Mouse (Mus musculus): ENCODE measurements around the gene D430042O09Rik. TPM values are rescaled to one million over a fixed set of nuclear protein-coding genes. Genes with fewer than 3 reads are reported as not detected.
A peak's percentile ranks its signal among the peaks of the same experiment; 100 is the strongest.
"Not testable (repeated sequence)": the region's sequence is repeated elsewhere in the genome, so short reads cannot be mapped to it uniquely, and the experiment has no call there.

D430042O09Rik gene
- polyA plus RNA-seq (2015; fragmentation: Nextera tagmentation; extraction: Ambion mirVana), result 7.8 and 7.9 TPM in 2 replicates

- Histone ChIP-seq H3K27me3 (no peaks in the 10 kb centered on the region), H3K36me3 (peaks cover 15% of the 10 kb centered on the region), H3K4me1 (peaks cover 42% of the 10 kb centered on the region), H3K9ac (replicated peaks) (peak within 1 kb of the TSS; percentile 88), H3K9me3 (no peaks in the 10 kb centered on the region), H3K27ac (replicated peaks) (peak within 1 kb of the TSS; percentile 85), H3K4me3 (peak within 1 kb of the TSS; percentile 87), H3K4me2 (replicated peaks) (peak within 1 kb of the TSS; percentile 57)
- ATAC-seq (replicated peaks), result peak; percentile 99
- WGBS, result under 1% methylated on average over 45 of the region's 45 CpGs
These were observed at the start of gene D430042O09Rik, which contains the start of gene Gtf3c1 for GRCm38 (mm10) chr7:125707593-125708022. Gene D430042O09Rik, plus strand, starts transcription at chr7:125707888. Gene Gtf3c1, minus strand, starts transcription at chr7:125707780.

- no peaks in the 10 kb centered on the region for H3K9me3 ChIP-seq
- no peak overlapping the region for H3K4me3 ChIP-seq
- H3K27ac ChIP-seq (replicated peaks), result no peak overlapping the region
- no peaks in the 10 kb centered on the region for H3K27me3 ChIP-seq
- WGBS, result 82% methylated on average over 3 of the region's 3 CpGs
- peaks cover 90% of the 10 kb centered on the region for H3K36me3 ChIP-seq
- no peak overlapping the region for H3K9ac ChIP-seq (replicated peaks)
- no peak for ATAC-seq (replicated peaks)
- no peak overlapping the region for H3K4me2 ChIP-seq (replicated peaks)
- H3K4me1 ChIP-seq, result no peaks in the 10 kb centered on the region
These were observed 44.0 kb upstream of the D430042O09Rik start for GRCm38 (mm10) chr7:125663654-125664053.

- ATAC-seq (replicated peaks), result no peak
- H3K4me2 ChIP-seq (replicated peaks), result no peak overlapping the region
- 92% methylated on average over 6 of the region's 6 CpGs for WGBS
- no peaks in the 10 kb centered on the region for H3K27me3 ChIP-seq
- no peak overlapping the region for H3K27ac ChIP-seq (replicated peaks)
- H3K4me1 ChIP-seq, result no peaks in the 10 kb centered on the region
- peaks cover 96% of the 10 kb centered on the region for H3K36me3 ChIP-seq
- no peak overlapping the region for H3K4me3 ChIP-seq
- H3K9ac ChIP-seq (replicated peaks), result no peak overlapping the region
- no peaks in the 10 kb centered on the region for H3K9me3 ChIP-seq
These were observed 36.8 kb upstream of the D430042O09Rik start for GRCm38 (mm10) chr7:125670865-125671264.

GRCm38 (mm10) chr7:125671396-125671795 is 36.3 kb upstream of the D430042O09Rik start:
- no peak overlapping the region for H3K4me3 ChIP-seq
- no peaks in the 10 kb centered on the region for H3K9me3 ChIP-seq
- WGBS, result 93% methylated on average over 8 of the region's 8 CpGs
- peaks cover 96% of the 10 kb centered on the region for H3K36me3 ChIP-seq
- H3K4me2 ChIP-seq (replicated peaks), result no peak overlapping the region
- H3K27me3 ChIP-seq, result no peaks in the 10 kb centered on the region
- ATAC-seq (replicated peaks), result no peak
- no peak overlapping the region for H3K27ac ChIP-seq (replicated peaks)
- no peaks in the 10 kb centered on the region for H3K4me1 ChIP-seq
- H3K9ac ChIP-seq (replicated peaks), result no peak overlapping the region

- H3K36me3 ChIP-seq, result peaks cover 97% of the 10 kb centered on the region
- no peaks in the 10 kb centered on the region for H3K27me3 ChIP-seq
- ATAC-seq (replicated peaks), result no peak
- H3K4me3 ChIP-seq, result no peak overlapping the region
- H3K4me2 ChIP-seq (replicated peaks), result no peak overlapping the region
- no peak overlapping the region for H3K9ac ChIP-seq (replicated peaks)
- no peaks in the 10 kb centered on the region for H3K4me1 ChIP-seq
- H3K9me3 ChIP-seq, result no peaks in the 10 kb centered on the region
- H3K27ac ChIP-seq (replicated peaks), result no peak overlapping the region
- 89% methylated on average over 2 of the region's 2 CpGs for WGBS
These were observed 32.8 kb upstream of the D430042O09Rik start for GRCm38 (mm10) chr7:125674916-125675315.

- Histone ChIP-seq H3K27me3 (no peaks in the 10 kb centered on the region), H3K9ac (replicated peaks) (no peak overlapping the region), H3K4me2 (replicated peaks) (no peak overlapping the region), H3K27ac (replicated peaks) (no peak overlapping the region), H3K9me3 (no peaks in the 10 kb centered on the region), H3K4me1 (no peaks in the 10 kb centered on the region), H3K36me3 (peaks cover 75% of the 10 kb centered on the region), H3K4me3 (no peak overlapping the region)
- ATAC-seq (replicated peaks), result no peak
- WGBS, result 70% methylated on average over 8 of the region's 8 CpGs
These were observed 28.9 kb upstream of the D430042O09Rik start for GRCm38 (mm10) chr7:125678756-125679155.

- H3K27me3 ChIP-seq, result no peaks in the 10 kb centered on the region
- no peaks in the 10 kb centered on the region for H3K9me3 ChIP-seq
- peaks cover 72% of the 10 kb centered on the region for H3K36me3 ChIP-seq
- H3K4me1 ChIP-seq, result no peaks in the 10 kb centered on the region
- H3K4me3 ChIP-seq, result no peak overlapping the region
- no peak overlapping the region for H3K27ac ChIP-seq (replicated peaks)
- ATAC-seq (replicated peaks), result no peak
- no peak overlapping the region for H3K9ac ChIP-seq (replicated peaks)
- 73% methylated on average over 9 of the region's 9 CpGs for WGBS
- H3K4me2 ChIP-seq (replicated peaks), result no peak overlapping the region
These were observed 27.8 kb upstream of the D430042O09Rik start for GRCm38 (mm10) chr7:125679936-125680335.

GRCm38 (mm10) chr7:125690516-125690915 is 17.2 kb upstream of the D430042O09Rik start:
- 95% methylated on average over 4 of the region's 4 CpGs for WGBS
- no peak for ATAC-seq (replicated peaks)

GRCm38 (mm10) chr7:125694056-125694455 is 13.6 kb upstream of the D430042O09Rik start:
- Histone ChIP-seq H3K4me1 (no peaks in the 10 kb centered on the region), H3K4me3 (no peak overlapping the region), H3K27me3 (no peaks in the 10 kb centered on the region), H3K27ac (replicated peaks) (peak overlapping the region; percentile 31), H3K9me3 (0 out of 2 replicates have a peak, but pooled peaks cover 4% of the 10 kb centered on the region), H3K9ac (replicated peaks) (no peak overlapping the region), H3K4me2 (replicated peaks) (no peak overlapping the region), H3K36me3 (peaks cover 95% of the 10 kb centered on the region)
- WGBS, result 68% methylated on average over 5 of the region's 5 CpGs
- peak; percentile 71 for ATAC-seq (replicated peaks)

More at GRCm38 (mm10) chr7:125690516-125690915, 17.2 kb upstream of the D430042O09Rik start:
- H3K36me3 ChIP-seq, result peaks cover 83% of the 10 kb centered on the region
- H3K4me2 ChIP-seq (replicated peaks), result no peak overlapping the region
- no peak overlapping the region for H3K4me3 ChIP-seq
- no peaks in the 10 kb centered on the region for H3K9me3 ChIP-seq
- H3K9ac ChIP-seq (replicated peaks), result no peak overlapping the region
- H3K27me3 ChIP-seq, result no peaks in the 10 kb centered on the region
- no peak overlapping the region for H3K27ac ChIP-seq (replicated peaks)
- no peaks in the 10 kb centered on the region for H3K4me1 ChIP-seq

- ATAC-seq (replicated peaks), result no peak
- Histone ChIP-seq H3K4me1 (peaks cover 25% of the 10 kb centered on the region), H3K4me2 (replicated peaks) (no peak overlapping the region), H3K27me3 (no peaks in the 10 kb centered on the region), H3K4me3 (no peak overlapping the region), H3K36me3 (peaks cover 62% of the 10 kb centered on the region), H3K27ac (replicated peaks) (no peak overlapping the region), H3K9ac (replicated peaks) (no peak overlapping the region), H3K9me3 (0 out of 2 replicates have a peak, but pooled peaks cover 4% of the 10 kb centered on the region)
- 94% methylated on average over 1 of the region's 1 CpGs for WGBS
These were observed 4.9 kb upstream of the D430042O09Rik start for GRCm38 (mm10) chr7:125702791-125703190.

GRCm38 (mm10) chr7:125707186-125707585 is 502 bp upstream of the D430042O09Rik start:
- H3K27ac ChIP-seq (replicated peaks), result peak overlapping the region; percentile 85
- H3K4me1 ChIP-seq, result peaks cover 42% of the 10 kb centered on the region
- H3K4me3 ChIP-seq, result peak overlapping the region; percentile 87
- ATAC-seq (replicated peaks), result peak; percentile 82
- H3K4me2 ChIP-seq (replicated peaks), result peak overlapping the region; percentile 57
- H3K27me3 ChIP-seq, result no peaks in the 10 kb centered on the region
- H3K9me3 ChIP-seq, result no peaks in the 10 kb centered on the region
- H3K36me3 ChIP-seq, result peaks cover 19% of the 10 kb centered on the region
- WGBS, result under 1% methylated on average over 24 of the region's 24 CpGs
- peak overlapping the region; percentile 86 for H3K9ac ChIP-seq (replicated peaks)

- H3K27me3 ChIP-seq, result no peaks in the 10 kb centered on the region
- peak overlapping the region; percentile 61 for H3K27ac ChIP-seq (replicated peaks)
- peaks cover 42% of the 10 kb centered on the region for H3K4me1 ChIP-seq
- H3K9ac ChIP-seq (replicated peaks), result peak overlapping the region; percentile 88
- no peak; the same call in 1 of the 2 replicates for ATAC-seq (replicated peaks)
- H3K4me2 ChIP-seq (replicated peaks), result peak overlapping the region; percentile 57
- H3K9me3 ChIP-seq, result no peaks in the 10 kb centered on the region
- WGBS, result under 1% methylated on average over 15 of the region's 15 CpGs
- peaks cover 11% of the 10 kb centered on the region for H3K36me3 ChIP-seq
- peak overlapping the region; percentile 87 for H3K4me3 ChIP-seq
These were observed 412 bp downstream of the D430042O09Rik start for GRCm38 (mm10) chr7:125708100-125708499.

- H3K9me3 ChIP-seq, result not testable (repeated sequence)
These were observed 5.9 kb downstream of the D430042O09Rik start for GRCm38 (mm10) chr7:125713542-125714055.

More at GRCm38 (mm10) chr7:125713542-125714055, 5.9 kb downstream of the D430042O09Rik start:
- not testable (repeated sequence) for ATAC-seq (replicated peaks); H3K36me3 ChIP-seq; H3K4me3 ChIP-seq; H3K4me2 ChIP-seq (replicated peaks); H3K9ac ChIP-seq (replicated peaks); H3K27me3 ChIP-seq; H3K27ac ChIP-seq (replicated peaks)
- WGBS, result 90% methylated on average over 7 of the region's 7 CpGs
- peaks cover 12% of the 10 kb centered on the region for H3K4me1 ChIP-seq

Measured in forebrain, embryonic 15.5 days (tissue).